Mouse (Mus musculus): ENCODE results near the gene Hsdl2. TPM values are rescaled to one million over a fixed set of nuclear protein-coding genes. Genes with fewer than 3 reads are reported as not detected.

Hsdl2 gene
- polyA plus RNA-seq, 1 experiment from 2014 or later: 22.8 TPM

GRCm38 (mm10) chr4:59634532-59634931 is 53.2 kb downstream of the Hsdl2 start:
- WGBS: 82% methylated on average over 1 of the region's 1 CpGs
- no peak for ATAC-seq (ENCODE audit: borderline replicate concordance, extremely low read depth, low FRiP score, low TSS enrichment)
- Histone ChIP-seq H3K27me3 (no peaks in the 10 kb centered on the region), H3K4me3 (no peak overlapping the region), H3K9ac (no peak overlapping the region), H3K4me2 (no peak overlapping the region), H3K4me1 (peaks cover 23% of the 10 kb centered on the region), H3K36me3 (no peaks in the 10 kb centered on the region), H3K9me3 (no peaks in the 10 kb centered on the region), H3K27ac (no peak overlapping the region)

GRCm38 (mm10) chr4:59639163-59639562 is 57.8 kb downstream of the Hsdl2 start:
- Histone ChIP-seq H3K9ac (no peak overlapping the region), H3K27me3 (no peaks in the 10 kb centered on the region), H3K9me3 (no peaks in the 10 kb centered on the region), H3K4me1 (peaks cover 36% of the 10 kb centered on the region), H3K36me3 (no peaks in the 10 kb centered on the region), H3K4me2 (no peak overlapping the region), H3K27ac (peak overlapping the region; percentile 47), H3K4me3 (no peak overlapping the region)
- ATAC-seq (ENCODE audit: borderline replicate concordance, extremely low read depth, low FRiP score, low TSS enrichment): no peak

GRCm38 (mm10) chr4:59640720-59641119 is 59.4 kb downstream of the Hsdl2 start:
- H3K4me3 ChIP-seq: no peak overlapping the region
- no peak overlapping the region for H3K4me2 ChIP-seq
- ATAC-seq (ENCODE audit: borderline replicate concordance, extremely low read depth, low FRiP score, low TSS enrichment): no peak
- no peaks in the 10 kb centered on the region for H3K27me3 ChIP-seq
- no peak overlapping the region for H3K9ac ChIP-seq
- no peaks in the 10 kb centered on the region for H3K9me3 ChIP-seq
- WGBS: 64% methylated on average over 2 of the region's 2 CpGs
- H3K27ac ChIP-seq: no peak overlapping the region
- H3K36me3 ChIP-seq: no peaks in the 10 kb centered on the region
- H3K4me1 ChIP-seq: peaks cover 33% of the 10 kb centered on the region

- no peak overlapping the region for H3K4me3 ChIP-seq
- H3K4me2 ChIP-seq: no peak overlapping the region
- 88% methylated on average over 3 of the region's 3 CpGs for WGBS
- ATAC-seq (ENCODE audit: borderline replicate concordance, extremely low read depth, low FRiP score, low TSS enrichment): no peak
- no peaks in the 10 kb centered on the region for H3K36me3 ChIP-seq
- H3K9me3 ChIP-seq: no peaks in the 10 kb centered on the region
- H3K27ac ChIP-seq: no peak overlapping the region
- no peak overlapping the region for H3K9ac ChIP-seq
- peaks cover 31% of the 10 kb centered on the region for H3K4me1 ChIP-seq
- H3K27me3 ChIP-seq: no peaks in the 10 kb centered on the region
Measured at GRCm38 (mm10) chr4:59642039-59642438, 60.7 kb downstream of the Hsdl2 start.

GRCm38 (mm10) chr4:59642657-59643056 is 61.3 kb downstream of the Hsdl2 start:
- no peak overlapping the region for H3K27ac ChIP-seq
- no peaks in the 10 kb centered on the region for H3K27me3 ChIP-seq
- no peak overlapping the region for H3K9ac ChIP-seq
- H3K9me3 ChIP-seq: no peaks in the 10 kb centered on the region
- peaks cover 31% of the 10 kb centered on the region for H3K4me1 ChIP-seq
- WGBS: 67% methylated on average over 2 of the region's 2 CpGs
- H3K4me3 ChIP-seq: no peak overlapping the region
- no peaks in the 10 kb centered on the region for H3K36me3 ChIP-seq
- no peak overlapping the region for H3K4me2 ChIP-seq
- ATAC-seq (ENCODE audit: borderline replicate concordance, extremely low read depth, low FRiP score, low TSS enrichment): no peak

GRCm38 (mm10) chr4:59644431-59644830 is 63.1 kb downstream of the Hsdl2 start:
- no peak for ATAC-seq (ENCODE audit: borderline replicate concordance, extremely low read depth, low FRiP score, low TSS enrichment)
- Histone ChIP-seq H3K27ac (no peak overlapping the region), H3K4me2 (no peak overlapping the region), H3K4me1 (peaks cover 23% of the 10 kb centered on the region), H3K9ac (no peak overlapping the region), H3K9me3 (no peaks in the 10 kb centered on the region), H3K36me3 (no peaks in the 10 kb centered on the region), H3K4me3 (no peak overlapping the region), H3K27me3 (no peaks in the 10 kb centered on the region)
- WGBS: 72% methylated on average over 3 of the region's 3 CpGs

GRCm38 (mm10) chr4:59644992-59645391 is 63.6 kb downstream of the Hsdl2 start:
- Histone ChIP-seq H3K4me2 (no peak overlapping the region), H3K4me1 (peaks cover 19% of the 10 kb centered on the region), H3K4me3 (no peak overlapping the region), H3K9me3 (no peaks in the 10 kb centered on the region), H3K36me3 (no peaks in the 10 kb centered on the region), H3K9ac (no peak overlapping the region), H3K27me3 (no peaks in the 10 kb centered on the region), H3K27ac (no peak overlapping the region)
- 86% methylated on average over 4 of the region's 4 CpGs for WGBS
- no peak for ATAC-seq (ENCODE audit: borderline replicate concordance, extremely low read depth, low FRiP score, low TSS enrichment)

- WGBS: 78% methylated on average over 2 of the region's 2 CpGs
- no peak for ATAC-seq (ENCODE audit: borderline replicate concordance, extremely low read depth, low FRiP score, low TSS enrichment)
- no peaks in the 10 kb centered on the region for H3K9me3 ChIP-seq
Measured at GRCm38 (mm10) chr4:59645610-59646009, 64.2 kb downstream of the Hsdl2 start.

GRCm38 (mm10) chr4:59646020-59646696 is 64.8 kb downstream of the Hsdl2 start:
- WGBS: 87% methylated on average over 10 of the region's 10 CpGs
- no peak for ATAC-seq (ENCODE audit: borderline replicate concordance, extremely low read depth, low FRiP score, low TSS enrichment)
- Histone ChIP-seq H3K27ac (no peak overlapping the region), H3K4me3 (no peak overlapping the region), H3K27me3 (no peaks in the 10 kb centered on the region), H3K36me3 (no peaks in the 10 kb centered on the region), H3K4me2 (no peak overlapping the region), H3K9ac (no peak overlapping the region), H3K4me1 (peaks cover 10% of the 10 kb centered on the region; the same call in 1 of the 2 replicates), H3K9me3 (no peaks in the 10 kb centered on the region)

More at GRCm38 (mm10) chr4:59645610-59646009, 64.2 kb downstream of the Hsdl2 start:
- Histone ChIP-seq H3K9ac (no peak overlapping the region), H3K4me1 (peaks cover 14% of the 10 kb centered on the region), H3K27me3 (no peaks in the 10 kb centered on the region), H3K4me3 (no peak overlapping the region), H3K36me3 (no peaks in the 10 kb centered on the region), H3K4me2 (no peak overlapping the region), H3K27ac (no peak overlapping the region)

- ATAC-seq (ENCODE audit: borderline replicate concordance, extremely low read depth, low FRiP score, low TSS enrichment): no peak
- Histone ChIP-seq H3K4me2 (no peak overlapping the region), H3K27ac (no peak overlapping the region), H3K9ac (no peak overlapping the region), H3K36me3 (no peaks in the 10 kb centered on the region), H3K4me1 (peaks cover 4% of the 10 kb centered on the region; the same call in 1 of the 2 replicates), H3K27me3 (no peaks in the 10 kb centered on the region), H3K9me3 (no peaks in the 10 kb centered on the region), H3K4me3 (no peak overlapping the region)
- 66% methylated on average over 5 of the region's 5 CpGs for WGBS
Measured at GRCm38 (mm10) chr4:59649119-59649518, 67.8 kb downstream of the Hsdl2 start.

GRCm38 (mm10) chr4:59652166-59652681 is 70.9 kb downstream of the Hsdl2 start:
- WGBS: 71% methylated on average over 1 of the region's 1 CpGs
- Histone ChIP-seq H3K27me3 (no peaks in the 10 kb centered on the region), H3K9me3 (no peaks in the 10 kb centered on the region), H3K9ac (no peak overlapping the region), H3K27ac (no peak overlapping the region), H3K4me1 (no peaks in the 10 kb centered on the region; the same call in 1 of the 2 replicates), H3K4me3 (no peak overlapping the region), H3K4me2 (no peak overlapping the region), H3K36me3 (no peaks in the 10 kb centered on the region)
- ATAC-seq (ENCODE audit: borderline replicate concordance, extremely low read depth, low FRiP score, low TSS enrichment): no peak

- H3K27ac ChIP-seq: no peak overlapping the region
- no peak overlapping the region for H3K4me2 ChIP-seq
- no peak for ATAC-seq (ENCODE audit: borderline replicate concordance, extremely low read depth, low FRiP score, low TSS enrichment)
- H3K4me3 ChIP-seq: no peak overlapping the region
- no peak overlapping the region for H3K9ac ChIP-seq
- no peaks in the 10 kb centered on the region for H3K36me3 ChIP-seq
- no peaks in the 10 kb centered on the region for H3K27me3 ChIP-seq
- H3K4me1 ChIP-seq: no peaks in the 10 kb centered on the region
- H3K9me3 ChIP-seq: no peaks in the 10 kb centered on the region
- 65% methylated on average over 5 of the region's 5 CpGs for WGBS
Measured at GRCm38 (mm10) chr4:59656061-59656642, 74.8 kb downstream of the Hsdl2 start.
